Comparison of ENCODE assay signal across 12 mouse cellular contexts in the genomic region with DNA sequence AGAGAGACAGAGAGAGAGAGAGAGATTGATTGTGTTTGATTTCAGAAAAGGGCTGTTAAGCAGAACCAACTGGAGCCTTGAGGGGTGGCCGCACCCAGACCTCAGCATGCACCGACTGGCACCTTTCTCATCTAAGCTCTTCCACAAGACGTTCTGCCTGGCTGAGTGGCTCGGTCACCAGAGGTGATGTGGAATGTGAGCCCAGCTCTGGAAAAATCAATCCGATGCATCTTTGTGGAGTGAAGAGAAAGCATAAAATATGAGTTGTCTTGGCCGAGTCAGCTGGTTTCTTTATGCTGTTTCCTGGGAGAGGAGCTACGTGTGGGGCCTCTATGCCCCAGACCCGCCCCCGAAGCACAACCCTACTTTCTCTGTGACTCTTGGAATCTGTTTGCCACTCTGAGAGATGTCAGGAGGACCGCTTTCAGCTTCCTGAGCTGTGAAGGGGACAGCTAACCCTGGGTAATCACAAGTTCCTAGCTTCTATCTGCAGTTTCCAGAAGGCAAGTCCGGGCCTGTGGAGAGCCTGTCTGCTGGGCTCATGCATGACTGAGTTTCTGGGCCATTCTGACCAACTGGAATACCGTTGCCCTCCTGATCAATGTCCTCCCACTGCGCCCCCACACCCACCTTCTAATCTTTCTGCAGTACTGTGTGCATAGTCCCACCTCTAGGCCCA.
DNase-seq lines count a peak whose midpoint lies in the region; ATAC-seq and TF ChIP-seq lines count a peak whose summit lies in the region.
"Had no signal": no experiment of that assay in that cellular context is flagged by ENCODE, and none has a peak within 500 bp of the region (broad histone marks: within the 10 kb centered on the region; RNA-seq: fewer than 3 reads in every experiment).

No protein-coding gene starts in this region.

- no peak overlapping the region for H3K4me2 ChIP-seq in forebrain, embryonic 14.5 days (ENCODE audit: low read length)
- H3K4me2 ChIP-seq in forebrain, postnatal 0 days (ENCODE audit: low read depth): no peak overlapping the region
- 0 out of 2 replicates have a peak overlapping the region, but pooled peaks have one; percentile 4 for H3K4me2 ChIP-seq in kidney, embryonic 14.5 days (replicated peaks; ENCODE audit: low read depth, low read length)
- H3K4me2 ChIP-seq in forebrain, embryonic 13.5 days: no peak overlapping the region
- H3K4me2 ChIP-seq: midbrain, embryonic 12.5 days had no signal

- H3K9ac ChIP-seq in forebrain, embryonic 14.5 days (ENCODE audit: low read length): no peak overlapping the region
- H3K9ac ChIP-seq in forebrain, postnatal 0 days: no peak overlapping the region
- no peak overlapping the region for H3K9ac ChIP-seq in kidney, embryonic 14.5 days (ENCODE audit: low read depth, low read length)
- H3K9ac ChIP-seq in forebrain, embryonic 13.5 days: no peak overlapping the region
- H3K9ac ChIP-seq: midbrain, embryonic 12.5 days had no signal

- ATAC-seq in forebrain, embryonic 14.5 days: peak; percentile 35; the same call in 1 of the 2 replicates
- ATAC-seq in forebrain, postnatal 0 days: no peak
- ATAC-seq in kidney, embryonic 14.5 days (ENCODE audit: low FRiP score, low TSS enrichment): peak; percentile 48
- no peak for ATAC-seq in forebrain, embryonic 13.5 days

- no peak for TF ChIP-seq CTCF in forebrain, postnatal 0 days (IDR thresholded peaks at IDR 0.05; ENCODE audit: low read depth)

- no peak overlapping the region for H3K27ac ChIP-seq in forebrain, embryonic 14.5 days (ENCODE audit: low read depth, low read length)
- no peak overlapping the region for H3K27ac ChIP-seq in forebrain, postnatal 0 days (ENCODE audit: low read depth, low read length)
- H3K27ac ChIP-seq in embryonic facial prominence, embryonic 10.5 days (replicated peaks): no peak overlapping the region
- H3K27ac ChIP-seq in kidney, embryonic 14.5 days (ENCODE audit: low read depth, low read length): peak overlapping the region; percentile 7; the same call in 1 of the 2 replicates
- no peak overlapping the region; the same call in 1 of the 2 replicates for H3K27ac ChIP-seq in forebrain, embryonic 13.5 days
- H3K27ac ChIP-seq: heart, adult 2 months; midbrain, embryonic 12.5 days had no signal

- H3K4me3 ChIP-seq in forebrain, embryonic 14.5 days (ENCODE audit: low read depth, low read length): no peak overlapping the region
- H3K4me3 ChIP-seq in forebrain, postnatal 0 days (ENCODE audit: low read depth, low read length): no peak overlapping the region
- H3K4me3 ChIP-seq in embryonic facial prominence, embryonic 10.5 days: no peak overlapping the region
- no peak overlapping the region for H3K4me3 ChIP-seq in kidney, embryonic 14.5 days (ENCODE audit: low read length)
- H3K4me3 ChIP-seq in forebrain, embryonic 13.5 days: no peak overlapping the region
- H3K4me3 ChIP-seq: heart, adult 2 months; midbrain, embryonic 12.5 days had no signal

- H3K4me1 ChIP-seq in forebrain, embryonic 14.5 days (ENCODE audit: control insufficient read depth, insufficient read depth, low read length): no peaks in the 10 kb centered on the region
- no peaks in the 10 kb centered on the region for H3K4me1 ChIP-seq in forebrain, postnatal 0 days (ENCODE audit: insufficient read depth)
- H3K4me1 ChIP-seq in embryonic facial prominence, embryonic 10.5 days: no peaks in the 10 kb centered on the region
- H3K4me1 ChIP-seq in kidney, embryonic 14.5 days (ENCODE audit: control insufficient read depth, insufficient read depth, low read length): peaks cover 8% of the 10 kb centered on the region; the same call in 1 of the 2 replicates
- no peaks in the 10 kb centered on the region for H3K4me1 ChIP-seq in forebrain, embryonic 13.5 days
- H3K4me1 ChIP-seq: midbrain, embryonic 12.5 days had no signal

- 84% methylated on average over 13 of the region's 13 CpGs for WGBS in forebrain, embryonic 14.5 days
- 84% methylated on average over 13 of the region's 13 CpGs for WGBS in forebrain, postnatal 0 days
- 80% methylated on average over 13 of the region's 13 CpGs for WGBS in embryonic facial prominence, embryonic 10.5 days
- WGBS in kidney, embryonic 14.5 days: 42% methylated on average over 13 of the region's 13 CpGs
- 82% methylated on average over 13 of the region's 13 CpGs for WGBS in forebrain, embryonic 13.5 days

- DNase-seq in forebrain, embryonic 14.5 days (ENCODE audit: low spot score): no peak
- DNase-seq in forebrain, postnatal 0 days: no peak
- peak; percentile 13 for DNase-seq in embryonic facial prominence, embryonic 10.5 days (ENCODE audit: low spot score)
- peak; percentile 45 for DNase-seq in retina, postnatal 1 day
- no peak for DNase-seq in right cerebral cortex, postnatal 4 days
- no peak for DNase-seq in left cerebral cortex, adult 18-20 months (ENCODE audit: low spot score in 2 of 2)
- DNase-seq: heart, adult 2 months; liver had no signal

- no peaks in the 10 kb centered on the region for H3K27me3 ChIP-seq in forebrain, embryonic 14.5 days (replicated peaks; ENCODE audit: control insufficient read depth, insufficient read depth, low read length)
- no peaks in the 10 kb centered on the region for H3K27me3 ChIP-seq in forebrain, postnatal 0 days (ENCODE audit: insufficient read depth, low read length)
- H3K27me3 ChIP-seq in embryonic facial prominence, embryonic 10.5 days (replicated peaks; ENCODE audit: low read depth, poor library complexity, severe bottlenecking): no peaks in the 10 kb centered on the region
- no peaks in the 10 kb centered on the region for H3K27me3 ChIP-seq in kidney, embryonic 14.5 days (ENCODE audit: control insufficient read depth, insufficient read depth, low read length)
- H3K27me3 ChIP-seq in forebrain, embryonic 13.5 days: 0 out of 2 replicates have a peak, but pooled peaks cover 2% of the 10 kb centered on the region
- H3K27me3 ChIP-seq: midbrain, embryonic 12.5 days had no signal

- H3K9me3 ChIP-seq in forebrain, embryonic 14.5 days (replicated peaks; ENCODE audit: control insufficient read depth, low read length): no peaks in the 10 kb centered on the region
- no peaks in the 10 kb centered on the region for H3K9me3 ChIP-seq in forebrain, postnatal 0 days (ENCODE audit: low read length)
- no peaks in the 10 kb centered on the region for H3K9me3 ChIP-seq in embryonic facial prominence, embryonic 10.5 days
- H3K9me3 ChIP-seq in kidney, embryonic 14.5 days (ENCODE audit: control insufficient read depth, low read length): no peaks in the 10 kb centered on the region
- H3K9me3 ChIP-seq in forebrain, embryonic 13.5 days (replicated peaks): no peaks in the 10 kb centered on the region
- H3K9me3 ChIP-seq: midbrain, embryonic 12.5 days had no signal

- peaks cover 7% of the 10 kb centered on the region for H3K36me3 ChIP-seq in forebrain, embryonic 14.5 days (ENCODE audit: control insufficient read depth, insufficient read depth, low read length)
- no peaks in the 10 kb centered on the region; the same call in 1 of the 2 replicates for H3K36me3 ChIP-seq in forebrain, postnatal 0 days (ENCODE audit: insufficient read depth)
- H3K36me3 ChIP-seq in embryonic facial prominence, embryonic 10.5 days (replicated peaks): no peaks in the 10 kb centered on the region
- no peaks in the 10 kb centered on the region for H3K36me3 ChIP-seq in kidney, embryonic 14.5 days (ENCODE audit: control insufficient read depth, insufficient read depth, low read length)
- no peaks in the 10 kb centered on the region; the same call in 1 of the 2 replicates for H3K36me3 ChIP-seq in forebrain, embryonic 13.5 days (ENCODE audit: poor library complexity, severe bottlenecking)
- H3K36me3 ChIP-seq: G1E; midbrain, embryonic 12.5 days had no signal

Comparison
In these comparisons a context has a peak if more than half of its experiments do, and no peak if none do; other contexts are left out.
1. ATAC-seq: peak in forebrain, embryonic 14.5 days (single experiment) and kidney, embryonic 14.5 days (single experiment); none in forebrain, postnatal 0 days (single experiment) and forebrain, embryonic 13.5 days (single experiment).
2. DNase-seq: peak in embryonic facial prominence, embryonic 10.5 days (single experiment) and retina, postnatal 1 day (single experiment); none in forebrain, embryonic 14.5 days (single experiment), forebrain, postnatal 0 days (single experiment), right cerebral cortex, postnatal 4 days (single experiment) and left cerebral cortex, adult 18-20 months (0 of 2).